Mouse (Mus musculus) induced T-regulatory cell, adult 2 months (primary cell): ENCODE measurements around the gene Rab43.

Source experiments
- DNase-seq: peaks from one replicate; pipeline ENCODE4 v3.0.0-alpha.2; 2012; ENCODE audit warnings: low read depth

The Rab43 gene

DNA sequence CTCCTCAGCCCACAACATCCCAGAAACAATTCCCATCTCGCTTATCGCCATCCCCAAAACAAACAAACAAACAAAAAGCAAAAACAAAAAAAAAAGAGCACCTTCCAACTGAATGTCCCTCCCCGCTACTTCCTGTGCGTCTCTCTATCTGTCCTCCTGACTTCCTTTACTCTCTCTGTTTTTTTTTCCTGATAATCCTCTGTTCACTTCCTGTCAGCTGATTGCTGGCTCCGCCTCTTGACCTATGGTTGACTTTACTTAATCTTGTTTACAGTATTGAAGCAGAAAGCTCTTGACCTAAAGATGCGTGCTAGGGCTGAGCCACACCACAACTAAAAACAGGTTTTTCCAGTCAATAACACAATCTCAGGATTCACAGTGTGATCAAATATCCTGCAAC is 63.4 kb downstream of the Rab43 start:
- no peak for DNase-seq

DNA sequence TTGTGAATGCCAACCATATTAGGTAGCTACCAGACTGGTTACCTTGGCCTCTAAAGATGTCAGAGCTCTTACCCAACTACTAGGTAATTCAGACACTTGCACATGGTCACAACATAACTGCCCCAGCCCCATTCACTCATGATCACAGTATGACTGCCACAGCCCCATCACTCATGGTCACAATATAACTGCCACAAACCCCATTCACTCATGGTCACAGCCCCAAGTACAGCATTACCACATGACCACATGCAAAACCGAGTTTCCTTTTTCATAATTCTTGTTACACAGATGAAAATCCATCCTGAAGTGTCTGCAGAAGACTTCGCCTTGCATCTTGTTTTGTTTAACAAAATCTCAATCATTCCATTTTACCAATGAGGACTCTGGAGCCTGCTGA is 63.9 kb downstream of the Rab43 start:
- no peak for DNase-seq

- no peak for DNase-seq
These were observed 65.1 kb downstream of the Rab43 start for GRCm38 (mm10) chr6:87746849-87747248.

GRCm38 (mm10) chr6:87746059-87746458 is 65.9 kb downstream of the Rab43 start:
- DNase-seq, result no peak

GRCm38 (mm10) chr6:87745301-87745700 is 66.7 kb downstream of the Rab43 start:
- no peak for DNase-seq

- DNase-seq, result no peak
These were observed 67.3 kb downstream of the Rab43 start for GRCm38 (mm10) chr6:87744632-87745031.

GRCm38 (mm10) chr6:87743281-87743680 is 68.7 kb downstream of the Rab43 start:
- DNase-seq, result no peak

GRCm38 (mm10) chr6:87742804-87743203 is 69.2 kb downstream of the Rab43 start:
- DNase-seq, result peak; percentile 65

DNA sequence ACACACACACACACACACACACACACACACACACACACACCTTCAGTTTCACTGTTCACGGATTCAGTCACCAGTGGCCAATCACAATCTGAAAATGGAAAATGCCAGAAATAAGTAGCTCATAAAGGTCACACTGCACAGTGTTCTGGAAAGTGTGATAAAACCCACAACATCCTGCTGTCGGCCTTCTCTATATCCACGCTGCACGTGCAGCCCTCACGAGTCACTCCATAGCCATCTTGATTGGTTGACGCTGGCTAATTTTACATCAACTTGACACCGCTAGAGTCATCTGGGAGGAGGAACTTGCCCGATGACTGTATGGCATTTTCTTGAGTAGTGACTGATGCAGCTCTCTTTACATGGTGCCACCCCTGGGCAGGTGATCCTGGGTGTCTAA is 70.0 kb downstream of the Rab43 start:
- peak; percentile 50 for DNase-seq

GRCm38 (mm10) chr6:87740496-87740895 is 71.5 kb downstream of the Rab43 start:
- DNase-seq, result no peak

GRCm38 (mm10) chr6:87739898-87740297 is 72.1 kb downstream of the Rab43 start:
- DNase-seq, result no peak
